Mouse (Mus musculus) small intestine, adult 2 months (tissue): Measurements from ENCODE around the gene Ankrd65. TPM values are rescaled to one million over a fixed set of nuclear protein-coding genes. Genes with fewer than 3 reads are reported as not detected.

Experiments
- H3K27ac ChIP-seq: fragments of 200-500 bp; 2 replicates; pipeline ENCODE4 v1.5.1; 2012; ENCODE audit warnings: low read depth, low read length, control low read depth, inconsistent platforms; ENCODE audit not compliant: insufficient read depth
- H3K27me3 ChIP-seq: fragments of 200-500 bp; 2 replicates; pipeline ENCODE4 v1.6.1; 2012; ENCODE audit warnings: mild to moderate bottlenecking, moderate library complexity, low read length, inconsistent platforms; ENCODE audit not compliant: control insufficient read depth, insufficient read depth
- H3K36me3 ChIP-seq: fragments of 200-500 bp; 2 replicates; pipeline ENCODE4 v1.6.1; 2012; ENCODE audit warnings: mild to moderate bottlenecking, low read length, control low read depth, inconsistent platforms; ENCODE audit not compliant: control insufficient read depth, insufficient read depth
- H3K4me1 ChIP-seq: fragments of 200-500 bp; 2 replicates; pipeline ENCODE4 v1.6.1; 2012; ENCODE audit warnings: low read length, inconsistent platforms, mixed read lengths; ENCODE audit not compliant: control insufficient read depth, insufficient read depth, insufficient read length
- H3K4me3 ChIP-seq: fragments of 200-500 bp; 2 replicates; pipeline ENCODE4 v1.5.1; 2012; ENCODE audit warnings: low read depth, mild to moderate bottlenecking, control low read depth, inconsistent platforms, low read length, moderate library complexity
- CTCF ChIP-seq: fragments of 200-500 bp; IDR thresholded peaks from 2 replicates; pipeline ENCODE4 v1.5.1; 2012; ENCODE audit warnings: low read depth, mild to moderate bottlenecking, control low read depth, inconsistent platforms, low read length, moderate library complexity, mixed read lengths; ENCODE audit not compliant: insufficient replicate concordance, insufficient read length; ENCODE audit errors: extremely low read depth
- POLR2A ChIP-seq: fragments of 200-500 bp; IDR thresholded peaks from 2 replicates; pipeline ENCODE4 v1.6.1; 2012; ENCODE audit warnings: low read depth, mild to moderate bottlenecking, control low read depth, inconsistent platforms, low read length, moderate library complexity
- WGBS: fragments of 180-500 bp; shearing (Covaris S2); methylation state at CpG from one replicate; pipeline ENCODE4 v1.1.7; 2018; 5-methylcytosine and 5-hydroxymethylcytosine counted together
- polyA plus RNA-seq: library from polyadenylated mRNA; depleted of rRNA; stranded (reverse); fragments of >200 nt; gene quantifications from 2 replicates; pipeline ENCODE4 v1.2.3, GENCODE M21; 2012

Gene Ankrd65
- polyA plus RNA-seq, 1 experiment: not detected

DNA sequence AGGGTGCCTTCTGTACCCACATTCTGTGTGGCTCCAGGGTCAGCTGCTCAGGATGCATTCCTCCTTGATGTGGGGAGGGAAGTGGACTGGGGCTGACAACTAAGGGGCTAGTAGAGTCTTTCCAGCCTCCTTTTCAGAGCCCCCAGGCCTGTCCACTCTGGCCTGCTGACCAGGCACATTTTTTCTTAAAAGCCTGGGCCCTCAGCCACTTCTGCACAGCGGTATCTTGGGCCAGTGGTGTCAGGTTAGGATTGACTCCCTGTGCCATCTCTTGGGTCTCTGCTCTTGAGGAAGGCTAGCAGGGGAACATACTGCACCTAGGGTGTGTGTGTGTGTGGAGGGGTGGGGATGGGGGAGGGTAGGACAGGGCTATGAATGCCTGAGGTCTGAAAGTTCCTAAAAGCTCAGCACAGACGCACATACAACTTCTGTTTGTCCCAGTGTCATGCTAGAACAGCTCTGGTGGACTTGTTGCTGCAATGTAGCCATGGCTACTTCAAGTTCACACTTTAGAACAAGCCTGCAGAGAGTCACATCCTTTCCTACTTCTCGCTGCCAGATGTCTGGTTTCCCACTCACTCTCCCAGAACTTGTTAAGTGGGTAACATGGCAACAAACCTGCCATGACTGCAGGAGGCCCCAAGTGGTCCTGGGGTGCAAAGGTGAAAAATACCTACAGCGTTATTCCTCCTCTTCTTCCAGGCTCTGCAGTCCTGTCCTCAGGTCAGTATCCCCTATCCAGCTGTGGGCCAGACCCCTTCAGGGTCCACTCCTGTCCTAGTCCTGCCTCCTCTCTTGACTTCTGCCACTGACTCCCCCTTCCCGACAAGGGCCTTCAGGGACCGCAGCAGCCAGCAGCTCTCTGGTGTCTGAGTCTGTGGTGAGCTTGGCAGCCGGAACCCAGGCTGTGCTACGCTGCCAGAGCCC, 50.1 kb downstream of the Ankrd65 start:
- TF ChIP-seq POLR2A: no peak
- TF ChIP-seq CTCF: no peak
- 19% methylated on average over 8 of the region's 8 CpGs for WGBS
- peak overlapping the region; percentile 70 for H3K27ac ChIP-seq
- H3K36me3 ChIP-seq: no peaks in the 10 kb centered on the region
- H3K4me1 ChIP-seq: peaks cover 14% of the 10 kb centered on the region
- H3K4me3 ChIP-seq: peak overlapping the region; percentile 76
- H3K27me3 ChIP-seq: no peaks in the 10 kb centered on the region

DNA sequence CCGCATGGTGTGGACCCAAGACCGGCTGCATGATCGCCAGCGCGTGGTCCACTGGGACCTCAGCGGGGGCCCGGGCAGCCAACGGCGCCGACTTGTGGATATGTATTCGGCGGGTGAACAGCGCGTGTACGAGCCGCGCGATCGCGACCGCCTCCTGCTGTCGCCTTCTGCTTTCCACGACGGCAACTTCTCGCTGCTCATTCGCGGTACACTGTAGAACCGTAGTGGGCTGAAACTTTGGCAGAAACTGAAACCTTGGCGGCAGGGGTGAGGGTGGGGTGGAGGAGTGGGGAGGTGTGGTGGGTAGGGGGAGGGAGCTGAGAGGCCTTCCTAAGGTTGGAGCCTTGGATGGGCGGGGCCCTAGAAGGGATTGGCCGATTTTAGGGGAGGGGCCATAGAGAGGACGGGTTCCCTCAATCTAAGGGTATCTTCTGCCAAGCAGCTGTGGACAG, 50.8 kb downstream of the Ankrd65 start:
- TF ChIP-seq CTCF (peak; percentile 46; the same call in 1 of the 2 replicates), POLR2A (no peak; the same call in 1 of the 2 replicates)
- Histone ChIP-seq H3K4me3 (peak overlapping the region; percentile 76), H3K36me3 (no peaks in the 10 kb centered on the region), H3K27ac (peak overlapping the region; percentile 70), H3K4me1 (peaks cover 14% of the 10 kb centered on the region), H3K27me3 (no peaks in the 10 kb centered on the region)
- WGBS: under 1% methylated on average over 32 of the region's 32 CpGs

DNA sequence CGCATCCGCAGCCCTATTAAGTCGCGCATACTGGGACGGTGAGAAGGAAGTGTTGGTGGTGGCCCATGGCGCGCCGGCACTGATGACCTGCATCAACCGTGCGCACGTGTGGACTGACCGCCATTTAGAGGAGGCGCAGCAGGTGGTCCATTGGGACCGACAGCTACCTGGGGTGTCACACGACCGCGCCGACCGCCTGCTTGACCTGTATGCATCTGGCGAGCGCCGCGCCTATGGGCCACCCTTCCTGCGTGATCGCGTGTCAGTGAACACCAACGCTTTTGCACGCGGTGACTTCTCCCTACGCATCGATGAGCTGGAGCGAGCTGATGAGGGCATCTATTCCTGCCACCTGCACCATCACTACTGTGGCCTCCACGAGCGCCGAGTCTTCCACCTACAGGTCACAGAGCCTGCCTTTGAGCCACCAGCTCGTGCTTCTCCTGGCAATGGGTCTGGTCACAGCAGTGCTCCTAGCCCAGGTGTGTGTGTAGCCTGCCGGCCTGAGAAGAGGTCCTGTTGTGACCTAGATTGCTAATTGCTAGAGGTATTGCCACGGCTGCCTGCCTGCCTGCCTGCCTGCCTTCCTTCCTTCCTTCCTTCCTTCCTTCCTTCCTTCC, 51.5 kb downstream of the Ankrd65 start:
- Histone ChIP-seq H3K27ac (no peak overlapping the region), H3K36me3 (no peaks in the 10 kb centered on the region), H3K4me3 (peak overlapping the region; percentile 76), H3K4me1 (peaks cover 14% of the 10 kb centered on the region), H3K27me3 (no peaks in the 10 kb centered on the region)
- 41% methylated on average over 38 of the region's 38 CpGs for WGBS
- TF ChIP-seq CTCF: no peak
- no peak for TF ChIP-seq POLR2A

DNA sequence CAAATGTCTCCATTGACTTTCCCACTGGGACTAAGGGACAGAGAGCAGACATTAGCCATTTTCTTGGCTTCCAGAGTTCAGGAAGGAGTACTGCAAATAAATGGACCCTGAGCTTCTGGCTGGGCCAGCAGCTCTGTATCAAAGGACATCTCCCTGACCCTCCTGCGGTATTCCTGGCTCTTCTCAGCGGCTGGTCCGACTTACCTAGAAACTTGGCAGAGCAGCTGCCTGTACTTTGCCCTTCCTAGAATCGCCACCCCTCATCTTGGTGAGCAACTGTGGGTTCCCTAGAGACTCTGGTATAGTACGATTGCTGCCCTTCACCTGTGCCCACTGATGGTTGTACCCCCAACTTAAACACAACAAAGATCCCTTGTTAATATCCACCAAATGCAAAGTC, 53.0 kb downstream of the Ankrd65 start:
- H3K36me3 ChIP-seq: no peaks in the 10 kb centered on the region
- H3K27me3 ChIP-seq: no peaks in the 10 kb centered on the region
- H3K4me3 ChIP-seq: no peak overlapping the region
- TF ChIP-seq POLR2A (no peak), CTCF (no peak)
- H3K4me1 ChIP-seq: peaks cover 14% of the 10 kb centered on the region
- no peak overlapping the region for H3K27ac ChIP-seq
- WGBS: 35% methylated on average over 5 of the region's 5 CpGs

DNA sequence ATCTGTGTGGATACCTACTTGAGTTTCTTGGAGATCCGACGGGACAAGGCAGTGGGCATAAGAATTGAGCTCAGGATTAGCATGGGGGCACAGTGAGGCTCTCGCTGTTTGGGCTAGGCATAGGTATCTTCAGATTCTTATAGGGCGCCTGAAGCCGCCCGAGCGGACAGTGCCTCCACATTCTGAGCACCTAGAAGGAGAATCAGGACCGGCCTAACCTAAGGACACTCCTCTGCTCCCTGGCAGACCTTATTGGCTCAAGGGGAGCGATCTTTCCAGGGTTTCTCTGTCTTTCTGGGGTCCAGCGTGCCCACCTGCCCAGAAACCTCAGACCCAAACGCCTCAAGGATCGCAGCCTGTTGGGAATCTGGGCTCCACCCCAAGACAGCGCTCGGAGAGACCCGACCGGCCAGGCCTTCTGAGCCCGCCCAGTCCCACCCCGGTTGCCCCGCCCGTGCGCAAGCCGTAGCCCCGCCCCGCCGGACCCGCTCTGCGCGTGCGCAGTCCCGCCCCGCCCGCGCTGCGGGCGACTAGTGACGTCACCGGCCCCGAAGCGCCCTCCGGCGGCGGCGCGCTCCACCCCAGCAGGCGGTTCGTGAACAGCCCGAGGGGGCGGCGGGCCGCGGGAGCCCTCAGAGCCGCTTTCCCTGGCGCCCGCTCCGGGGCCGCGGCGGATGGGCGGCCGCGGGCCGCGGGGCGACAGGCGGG, 56.8 kb downstream of the Ankrd65 start, which contains the start of gene Dvl1:
Gene Dvl1, plus strand, starts transcription at position 532 of the 708 bp plus-strand sequence.
- 3% methylated on average over 55 of the region's 65 CpGs for WGBS
- H3K4me3 ChIP-seq: peak within 1 kb of the TSS; percentile 91
- H3K27ac ChIP-seq: peak within 1 kb of the TSS; percentile 64
- H3K27me3 ChIP-seq: no peaks in the 10 kb centered on the region
- H3K4me1 ChIP-seq: peaks cover 25% of the 10 kb centered on the region
- TF ChIP-seq POLR2A (no peak), CTCF (0 out of 2 replicates have a peak, but pooled peaks have one; percentile 28)
- no peaks in the 10 kb centered on the region for H3K36me3 ChIP-seq

DNA sequence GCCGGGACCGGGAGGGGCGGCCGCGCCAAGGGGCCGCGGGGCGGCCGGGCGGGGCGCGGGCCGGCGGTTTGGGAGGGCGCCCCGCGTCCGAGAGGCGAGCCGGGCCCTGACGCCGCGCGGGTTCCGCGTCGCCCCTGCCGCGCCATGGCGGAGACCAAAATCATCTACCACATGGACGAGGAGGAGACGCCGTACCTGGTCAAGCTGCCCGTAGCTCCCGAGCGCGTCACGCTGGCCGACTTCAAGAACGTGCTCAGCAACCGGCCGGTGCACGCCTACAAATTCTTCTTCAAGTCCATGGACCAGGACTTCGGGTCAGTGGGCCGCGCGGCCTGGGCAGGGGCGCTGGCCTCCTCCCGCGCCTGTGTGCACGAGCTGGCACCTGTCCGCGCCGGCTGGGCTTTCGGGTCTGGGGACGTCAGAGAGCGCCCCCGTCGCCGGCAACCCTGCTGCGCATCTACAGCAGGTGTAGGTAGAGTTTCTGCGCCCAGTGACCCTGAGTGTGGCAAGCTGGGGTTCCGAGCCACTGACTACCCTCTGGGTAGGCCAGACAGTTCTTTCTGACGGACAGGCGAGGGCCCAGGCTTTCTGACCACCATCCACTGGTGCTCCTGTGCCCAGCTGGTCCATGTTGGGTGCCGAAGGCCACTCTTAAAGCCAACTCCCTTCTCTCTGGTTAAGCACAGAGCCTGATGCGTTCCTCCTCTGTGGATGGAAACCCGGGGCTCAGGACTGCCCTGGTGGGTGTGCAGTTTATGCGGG, 57.5 kb downstream of the Ankrd65 start:
- TF ChIP-seq POLR2A (no peak), CTCF (no peak)
- Histone ChIP-seq H3K4me3 (peak overlapping the region; percentile 91), H3K4me1 (peaks cover 27% of the 10 kb centered on the region), H3K27ac (peak overlapping the region; percentile 64), H3K27me3 (no peaks in the 10 kb centered on the region), H3K36me3 (no peaks in the 10 kb centered on the region)
- whole genome bisulfite sequencing: 1% methylated on average over 68 of the region's 69 CpGs
